Mouse (Mus musculus): ENCODE data around the gene Gm49333. TPM values are rescaled to one million over a fixed set of nuclear protein-coding genes. Genes with fewer than 3 reads are reported as not detected.
A peak's percentile ranks its signal among the peaks of the same experiment; 100 is the strongest.

Gm49333 gene
- polyA plus RNA-seq, 1 experiment, result 0.30 TPM

DNA sequence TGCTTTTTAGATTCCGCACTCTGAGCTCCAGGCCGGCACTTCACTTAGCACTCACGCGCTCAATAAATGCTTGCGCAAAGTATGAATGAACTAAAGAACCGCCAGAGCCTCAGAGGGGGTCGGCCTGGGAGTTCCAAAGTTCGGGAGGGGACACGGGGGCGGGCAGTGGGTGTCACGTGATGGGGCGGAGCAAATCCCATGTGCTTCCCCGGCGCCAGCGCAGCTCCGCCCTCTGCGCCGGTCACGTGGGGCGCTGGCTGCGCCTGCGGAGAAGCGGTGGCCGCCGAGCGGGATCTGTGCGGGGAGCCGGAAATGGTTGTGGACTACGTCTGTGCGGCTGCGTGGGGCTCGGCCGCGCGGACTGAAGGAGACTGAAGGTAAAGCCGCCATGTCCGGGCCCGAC, 61.1 kb downstream of the Gm49333 start:
- DNase-seq, result peak; percentile 98
- under 1% methylated on average over 38 of the region's 38 CpGs for WGBS
- TF ChIP-seq POLR2A (IDR thresholded peaks at IDR 0.05; ENCODE audit: low read depth, low read length) (peak; percentile 40), CTCF (conservative IDR thresholded peaks at IDR 0.05; ENCODE audit: insufficient read depth, insufficient read length, low read depth, low read length) (no peak)
- Histone ChIP-seq H3K36me3 (ENCODE audit: control insufficient read depth, insufficient read depth, low read length) (peaks cover 1% of the 10 kb centered on the region; the same call in 1 of the 2 replicates), H3K4me3 (ENCODE audit: insufficient read depth, low read depth, low read length) (peak overlapping the region; percentile 98), H3K27ac (ENCODE audit: insufficient read depth, low read depth, low read length) (no peak overlapping the region), H3K27me3 (replicated peaks; ENCODE audit: control insufficient read depth, insufficient read depth, low read length) (no peaks in the 10 kb centered on the region), H3K4me1 (ENCODE audit: control insufficient read depth, insufficient read depth, low read length) (peaks cover 5% of the 10 kb centered on the region; the same call in 1 of the 2 replicates)

DNA sequence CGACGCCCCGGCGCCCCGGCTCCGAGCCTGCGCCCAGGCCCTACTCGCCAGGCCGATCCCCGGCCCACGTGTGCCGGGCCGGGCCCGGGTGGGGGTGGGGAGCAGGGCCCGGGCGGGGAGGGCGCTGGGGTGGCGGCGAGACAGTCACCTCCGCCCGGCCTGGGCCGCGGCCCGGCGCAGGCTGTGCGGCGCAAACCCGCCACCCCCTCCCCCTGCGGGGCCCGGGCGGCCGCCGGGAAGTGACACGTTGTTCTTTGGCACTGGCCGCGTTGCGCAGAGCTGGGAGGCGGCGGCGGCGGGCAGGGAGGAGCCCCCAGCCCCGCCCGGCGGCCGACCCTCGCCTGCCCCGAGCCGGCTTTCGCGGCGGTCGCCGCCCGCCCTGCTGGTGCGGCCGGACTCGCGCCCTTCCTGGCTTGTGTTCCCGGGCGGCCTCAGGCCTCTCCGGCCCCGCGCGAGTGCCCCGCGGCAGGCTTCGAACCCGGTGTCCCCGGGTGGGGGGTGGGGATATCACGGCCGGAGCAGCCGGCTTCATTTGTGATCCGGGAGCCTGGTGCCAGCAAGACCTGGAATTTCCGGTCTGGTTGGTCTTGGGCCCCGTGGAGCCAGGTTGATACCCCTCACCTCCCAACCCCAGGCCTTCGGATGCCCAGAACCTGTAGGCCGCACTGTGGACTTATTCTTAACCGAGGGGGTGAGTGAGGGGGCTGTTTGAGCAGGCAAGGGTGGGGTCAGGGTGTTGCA, 61.7 kb downstream of the Gm49333 start:
- Histone ChIP-seq H3K27me3 (replicated peaks; ENCODE audit: control insufficient read depth, insufficient read depth, low read length) (no peaks in the 10 kb centered on the region), H3K4me1 (ENCODE audit: control insufficient read depth, insufficient read depth, low read length) (peaks cover 5% of the 10 kb centered on the region; the same call in 1 of the 2 replicates), H3K27ac (ENCODE audit: insufficient read depth, low read depth, low read length) (peak overlapping the region; percentile 67), H3K4me3 (ENCODE audit: insufficient read depth, low read depth, low read length) (peak overlapping the region; percentile 98), H3K36me3 (ENCODE audit: control insufficient read depth, insufficient read depth, low read length) (peaks cover 1% of the 10 kb centered on the region; the same call in 1 of the 2 replicates)
- TF ChIP-seq CTCF (conservative IDR thresholded peaks at IDR 0.05; ENCODE audit: insufficient read depth, insufficient read length, low read depth, low read length), result no peak
- TF ChIP-seq POLR2A (IDR thresholded peaks at IDR 0.05; ENCODE audit: low read depth, low read length), result no peak
- 1% methylated on average over 65 of the region's 78 CpGs for WGBS
- peak; percentile 64 for DNase-seq

DNA sequence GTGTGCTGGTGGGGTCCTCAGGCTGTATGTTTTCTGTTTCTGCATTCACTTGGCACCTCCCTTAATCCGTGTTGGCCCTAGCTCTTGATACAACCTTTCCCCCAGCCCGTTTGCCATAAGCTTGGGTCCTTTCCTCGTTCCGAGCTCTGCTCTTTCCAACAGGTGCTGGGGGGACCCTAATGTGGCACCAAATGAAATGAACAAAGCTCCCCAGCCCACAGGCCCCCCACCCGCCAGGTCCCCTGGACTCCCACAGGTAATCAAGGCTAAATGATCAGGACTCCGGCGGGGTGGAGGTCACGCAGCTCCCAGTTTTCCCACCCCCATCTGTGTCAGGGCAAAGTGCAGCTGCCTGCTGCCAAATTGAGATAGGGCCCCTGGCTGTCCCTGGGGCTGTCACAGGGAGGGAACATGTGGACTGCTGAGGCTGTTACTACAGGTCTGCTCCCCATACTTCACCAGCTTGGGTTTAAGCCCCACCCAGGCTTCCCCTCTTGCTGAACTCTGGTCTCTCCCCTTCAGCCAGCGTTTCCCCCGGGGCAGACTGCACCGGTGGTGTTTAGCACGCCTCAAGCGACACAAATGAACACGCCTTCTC, 62.4 kb downstream of the Gm49333 start:
- H3K27ac ChIP-seq (ENCODE audit: insufficient read depth, low read depth, low read length), result peak overlapping the region; percentile 67

DNA sequence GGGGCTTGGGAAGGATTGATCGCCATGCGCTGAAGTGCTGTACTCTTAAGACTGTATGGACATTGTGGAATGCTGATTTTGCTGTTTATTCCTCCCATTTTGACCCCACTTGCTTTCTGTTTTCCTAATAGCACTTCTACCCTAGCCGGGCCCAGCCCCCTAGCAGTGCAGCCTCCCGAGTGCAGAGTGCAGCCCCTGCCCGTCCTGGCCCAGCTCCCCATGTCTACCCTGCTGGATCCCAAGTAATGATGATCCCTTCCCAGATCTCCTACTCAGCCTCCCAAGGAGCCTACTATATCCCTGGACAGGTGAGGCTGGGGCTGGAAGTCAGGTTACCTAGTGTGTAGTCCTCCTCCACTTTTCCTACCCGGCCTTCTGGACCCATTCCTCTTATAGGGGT, 63.8 kb downstream of the Gm49333 start:
- Histone ChIP-seq H3K4me1 (ENCODE audit: control insufficient read depth, insufficient read depth, low read length) (peaks cover 5% of the 10 kb centered on the region; the same call in 1 of the 2 replicates), H3K27me3 (replicated peaks; ENCODE audit: control insufficient read depth, insufficient read depth, low read length) (no peaks in the 10 kb centered on the region), H3K36me3 (ENCODE audit: control insufficient read depth, insufficient read depth, low read length) (peaks cover 8% of the 10 kb centered on the region), H3K27ac (ENCODE audit: insufficient read depth, low read depth, low read length) (no peak overlapping the region), H3K4me3 (ENCODE audit: insufficient read depth, low read depth, low read length) (no peak overlapping the region)
- no peak for DNase-seq
- WGBS, result 81% methylated on average over 6 of the region's 6 CpGs
- TF ChIP-seq CTCF (conservative IDR thresholded peaks at IDR 0.05; ENCODE audit: insufficient read depth, insufficient read length, low read depth, low read length) (no peak), POLR2A (IDR thresholded peaks at IDR 0.05; ENCODE audit: low read depth, low read length) (no peak)

More for the DNA sequence above, 62.4 kb downstream of the Gm49333 start:
- peak; percentile 79 for DNase-seq
- 2% methylated on average over 14 of the region's 14 CpGs for WGBS
- peak overlapping the region; percentile 98 for H3K4me3 ChIP-seq (ENCODE audit: insufficient read depth, low read depth, low read length)
- H3K4me1 ChIP-seq (ENCODE audit: control insufficient read depth, insufficient read depth, low read length), result peaks cover 5% of the 10 kb centered on the region; the same call in 1 of the 2 replicates
- peaks cover 5% of the 10 kb centered on the region for H3K36me3 ChIP-seq (ENCODE audit: control insufficient read depth, insufficient read depth, low read length)
- H3K27me3 ChIP-seq (replicated peaks; ENCODE audit: control insufficient read depth, insufficient read depth, low read length), result no peaks in the 10 kb centered on the region
- TF ChIP-seq CTCF (conservative IDR thresholded peaks at IDR 0.05; ENCODE audit: insufficient read depth, insufficient read length, low read depth, low read length) (no peak), POLR2A (IDR thresholded peaks at IDR 0.05; ENCODE audit: low read depth, low read length) (no peak)

DNA sequence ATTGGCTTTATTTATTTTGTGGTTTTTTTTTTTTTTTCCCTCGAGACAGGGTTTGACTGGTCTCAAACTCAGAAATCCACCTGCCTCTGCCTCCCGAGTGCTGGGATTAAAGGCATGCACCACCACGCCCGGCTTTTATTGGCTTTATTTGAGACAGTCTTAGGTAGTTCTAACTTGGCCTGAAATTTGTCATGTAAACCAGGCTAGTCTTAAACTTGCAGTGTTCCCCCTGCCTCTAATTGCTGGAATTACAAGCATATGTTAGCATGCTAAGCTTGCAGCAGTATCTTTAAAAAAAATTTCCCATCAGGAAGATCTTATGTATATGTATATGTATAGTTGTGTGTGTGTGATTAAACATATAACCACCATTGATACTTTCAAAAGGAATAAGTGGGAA, 65.3 kb downstream of the Gm49333 start:
- DNase-seq, result no peak

DNA sequence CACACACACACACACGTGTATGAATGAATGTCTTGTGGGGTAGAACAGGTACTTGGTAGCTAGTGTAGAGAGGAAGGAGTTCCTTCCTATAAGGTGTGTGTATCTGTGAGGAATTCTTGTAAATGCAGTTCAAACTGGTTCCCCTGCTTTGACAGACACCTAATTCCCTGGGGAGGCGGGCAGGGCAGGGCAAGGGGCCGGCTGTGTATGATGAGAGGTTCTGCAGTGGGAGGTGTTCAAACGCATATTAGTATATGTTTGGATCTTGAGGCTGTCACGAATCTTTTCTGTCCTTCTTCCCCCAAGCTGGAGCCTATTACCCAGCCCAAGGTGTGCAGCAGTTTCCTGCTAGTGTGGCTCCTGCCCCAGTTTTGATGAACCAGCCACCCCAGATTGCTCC, 66.0 kb downstream of the Gm49333 start:
- Histone ChIP-seq H3K4me1 (ENCODE audit: control insufficient read depth, insufficient read depth, low read length) (peaks cover 5% of the 10 kb centered on the region; the same call in 1 of the 2 replicates), H3K27me3 (replicated peaks; ENCODE audit: control insufficient read depth, insufficient read depth, low read length) (no peaks in the 10 kb centered on the region), H3K4me3 (ENCODE audit: insufficient read depth, low read depth, low read length) (no peak overlapping the region), H3K36me3 (ENCODE audit: control insufficient read depth, insufficient read depth, low read length) (peaks cover 21% of the 10 kb centered on the region), H3K27ac (ENCODE audit: insufficient read depth, low read depth, low read length) (no peak overlapping the region)
- DNase-seq, result no peak
- TF ChIP-seq CTCF (conservative IDR thresholded peaks at IDR 0.05; ENCODE audit: insufficient read depth, insufficient read length, low read depth, low read length), result no peak
- TF ChIP-seq POLR2A (IDR thresholded peaks at IDR 0.05; ENCODE audit: low read depth, low read length), result no peak
- 78% methylated on average over 5 of the region's 5 CpGs for WGBS

More for the DNA sequence above, 65.3 kb downstream of the Gm49333 start:
- 79% methylated on average over 4 of the region's 4 CpGs for WGBS
- Histone ChIP-seq H3K27ac (ENCODE audit: insufficient read depth, low read depth, low read length) (no peak overlapping the region), H3K27me3 (replicated peaks; ENCODE audit: control insufficient read depth, insufficient read depth, low read length) (no peaks in the 10 kb centered on the region), H3K36me3 (ENCODE audit: control insufficient read depth, insufficient read depth, low read length) (peaks cover 18% of the 10 kb centered on the region), H3K4me1 (ENCODE audit: control insufficient read depth, insufficient read depth, low read length) (peaks cover 5% of the 10 kb centered on the region; the same call in 1 of the 2 replicates), H3K4me3 (ENCODE audit: insufficient read depth, low read depth, low read length) (no peak overlapping the region)
- no peak for TF ChIP-seq POLR2A (IDR thresholded peaks at IDR 0.05; ENCODE audit: low read depth, low read length)
- no peak for TF ChIP-seq CTCF (conservative IDR thresholded peaks at IDR 0.05; ENCODE audit: insufficient read depth, insufficient read length, low read depth, low read length)

All from kidney, adult 2 months (tissue).